Mouse (Mus musculus) kidney, postnatal 0 days (tissue): Measurements from ENCODE around the gene Sirt4. TPM values are rescaled to one million over a fixed set of nuclear protein-coding genes. Genes with fewer than 3 reads are reported as not detected.

Source experiments
- ATAC-seq: fragments of 200-750 bp; cut with Nextera tagmentation; replicated peaks from 2 replicates; pipeline ENCODE4 v1.8.0; 2017; ENCODE audit warnings: low read depth, moderate number of reproducible peaks, moderate TSS enrichment, moderate library complexity; ENCODE audit not compliant: low FRiP score
- DNase-seq: peaks from one replicate; pipeline ENCODE4 v3.0.0-alpha.2; 2016; ENCODE audit warnings: low spot score
- H3K27ac ChIP-seq: fragments of 300-500 bp; sonication (generic); 2 replicates; pipeline ENCODE4 v1.5.1; 2014; ENCODE audit warnings: mild to moderate bottlenecking
- H3K27me3 ChIP-seq: fragments of 300-500 bp; sonication (generic); 2 replicates; pipeline ENCODE4 v1.6.1; 2014; ENCODE audit warnings: low read length, mixed read lengths; ENCODE audit not compliant: insufficient read depth
- H3K36me3 ChIP-seq: fragments of 300-500 bp; sonication (generic); 2 replicates; pipeline ENCODE4 v1.6.1; 2014; ENCODE audit warnings: low read length, mixed read lengths; ENCODE audit not compliant: insufficient read depth
- H3K4me1 ChIP-seq: fragments of 300-500 bp; sonication (generic); replicated peaks from 2 replicates; pipeline ENCODE4 v1.6.1; 2014; ENCODE audit warnings: antibody characterized with exemption, low read length, mixed read lengths; ENCODE audit not compliant: insufficient read depth
- H3K4me2 ChIP-seq: fragments of 300-500 bp; sonication (generic); 2 replicates; pipeline ENCODE4 v1.6.1; 2014; ENCODE audit warnings: mild to moderate bottlenecking, low read length, moderate library complexity, mixed read lengths
- H3K4me3 ChIP-seq: fragments of 300-500 bp; sonication (generic); replicated peaks from 2 replicates; pipeline ENCODE4 v1.5.1; 2014; ENCODE audit warnings: low read depth, low read length
- H3K9ac ChIP-seq: fragments of 300-500 bp; sonication (generic); 2 replicates; pipeline ENCODE4 v1.6.1; 2014; ENCODE audit warnings: low read depth, low read length
- H3K9me3 ChIP-seq: fragments of 300-500 bp; sonication (generic); replicated peaks from 2 replicates; pipeline ENCODE4 v1.6.1; 2016; ENCODE audit warnings: low read length, inconsistent platforms, mixed read lengths
- CTCF ChIP-seq: IDR thresholded peaks from 2 replicates; pipeline ENCODE4 v1.5.1; 2016; ENCODE audit warnings: antibody characterized with exemption, low read depth, mild to moderate bottlenecking, moderate library complexity
- WGBS: fragments of 180-500 bp; shearing (Covaris S2); extraction: QIAGEN DNeasy Blood & Tissue Kit; methylation state at CpG from one replicate; pipeline ENCODE4 v1.1.7; 2014; 5-methylcytosine and 5-hydroxymethylcytosine counted together
- polyA plus RNA-seq: library from polyadenylated mRNA; unstranded; fragments of >200 nt; fragmentation: Nextera tagmentation; extraction: Ambion mirVana; gene quantifications from 2 replicates; pipeline ENCODE4 v1.2.1, GENCODE M21; 2015

Sirt4 gene
- polyA plus RNA-seq, 1 experiment from 2014 or later: 19.6 TPM

DNA sequence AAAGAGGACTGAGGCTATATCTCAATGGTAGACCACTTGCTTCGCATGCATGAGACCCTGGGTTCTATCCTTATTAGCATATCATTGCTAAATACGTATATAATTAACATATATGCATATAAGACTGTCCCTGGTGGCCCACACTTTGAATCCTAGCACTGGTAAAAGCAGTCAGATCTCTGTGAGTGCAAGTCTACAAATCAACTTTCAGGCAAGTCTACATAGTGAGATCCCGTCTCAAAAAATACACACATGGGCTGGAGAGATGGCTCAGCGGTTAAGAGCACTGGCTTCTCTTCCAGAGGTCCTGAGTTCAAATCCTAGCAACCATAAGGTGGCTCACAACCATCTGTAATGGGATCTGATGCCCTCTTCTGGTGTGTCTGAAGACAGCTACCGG is 6.6 kb upstream of the Sirt4 start:
- Histone ChIP-seq H3K36me3 (no peaks in the 10 kb centered on the region), H3K4me1 (peaks cover 14% of the 10 kb centered on the region; the same call in 1 of the 2 replicates), H3K27ac (no peak overlapping the region), H3K9ac (no peak overlapping the region), H3K27me3 (no peaks in the 10 kb centered on the region), H3K4me2 (peak overlapping the region; percentile 69), H3K9me3 (no peaks in the 10 kb centered on the region), H3K4me3 (no peak overlapping the region)
- DNase-seq (no peak), ATAC-seq (no peak)
- 32% methylated on average over 5 of the region's 5 CpGs for WGBS
- TF ChIP-seq CTCF: peak; percentile 27; the same call in 1 of the 2 replicates

DNA sequence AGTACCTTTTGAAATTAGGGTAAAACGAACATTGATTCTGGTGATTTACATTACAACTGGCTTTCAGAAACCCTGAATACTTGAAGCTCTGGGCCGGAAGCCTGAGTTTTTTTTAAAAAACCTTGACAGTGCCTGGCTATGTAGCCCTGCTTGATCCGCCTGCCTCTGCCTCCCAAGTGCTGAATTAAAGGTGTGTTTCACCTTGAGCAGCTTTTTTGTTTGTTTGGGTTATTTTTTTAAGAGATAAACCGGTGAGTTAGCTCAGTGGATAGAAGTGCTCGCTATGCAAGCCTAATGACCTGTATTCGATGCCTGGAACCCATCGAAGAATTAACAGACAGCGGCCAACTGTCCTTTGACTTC is 6.1 kb upstream of the Sirt4 start:
- Histone ChIP-seq H3K36me3 (no peaks in the 10 kb centered on the region), H3K27me3 (no peaks in the 10 kb centered on the region), H3K9ac (no peak overlapping the region), H3K4me1 (peaks cover 14% of the 10 kb centered on the region; the same call in 1 of the 2 replicates), H3K9me3 (no peaks in the 10 kb centered on the region), H3K4me2 (peak overlapping the region; percentile 69), H3K4me3 (no peak overlapping the region), H3K27ac (peak overlapping the region; percentile 57; the same call in 1 of the 2 replicates)
- no peak for TF ChIP-seq CTCF
- 10% methylated on average over 8 of the region's 8 CpGs for WGBS
- no peak for ATAC-seq
- no peak for DNase-seq

DNA sequence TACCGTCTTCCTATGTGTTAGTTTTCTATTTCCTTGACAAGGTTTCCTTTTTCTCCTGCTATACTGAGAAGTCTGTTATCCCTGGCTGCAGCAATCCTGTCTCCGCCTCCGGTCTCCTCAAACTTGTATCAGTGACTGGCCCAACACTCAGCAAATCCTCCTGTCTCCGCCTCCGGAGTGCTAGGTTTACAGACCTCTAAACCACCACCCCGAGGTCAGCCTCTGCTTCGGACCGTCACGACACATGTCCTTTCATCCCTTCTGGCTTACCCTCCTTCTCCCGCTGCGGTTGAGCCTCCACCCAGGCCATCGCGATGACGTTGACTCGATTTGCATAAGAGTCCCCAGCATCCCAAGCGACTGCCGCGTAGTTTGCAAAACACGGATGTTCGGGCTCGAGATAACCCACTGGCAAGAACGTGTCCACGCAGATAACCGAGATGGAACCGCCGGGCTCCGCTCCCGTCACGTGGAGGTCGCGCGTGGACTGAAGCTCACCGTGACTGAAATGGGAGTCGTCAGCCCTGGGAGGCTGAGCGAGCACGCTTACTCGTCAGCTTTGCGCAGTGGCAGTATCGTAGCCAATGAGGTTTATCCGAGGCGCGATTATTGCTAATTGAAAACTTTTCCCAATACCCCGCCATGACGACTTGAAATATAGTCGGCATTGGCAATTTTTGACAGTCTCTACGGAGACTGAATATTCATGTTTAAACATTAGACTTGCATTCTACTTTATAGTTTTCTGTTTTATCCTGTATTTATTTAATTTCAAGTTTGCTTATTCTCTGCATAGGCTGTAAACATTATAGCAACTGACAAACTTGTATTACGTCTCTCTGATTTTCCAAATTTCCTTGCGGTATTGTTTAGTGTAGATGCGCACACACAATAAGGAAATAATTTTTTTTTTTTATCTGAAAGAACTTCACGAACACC is 5.4 kb upstream of the Sirt4 start:
- DNase-seq (peak; percentile 93), ATAC-seq (peak; percentile 84)
- WGBS: under 1% methylated on average over 50 of the region's 50 CpGs
- Histone ChIP-seq H3K4me1 (peaks cover 14% of the 10 kb centered on the region; the same call in 1 of the 2 replicates), H3K4me3 (peak overlapping the region; percentile 28), H3K27me3 (no peaks in the 10 kb centered on the region), H3K4me2 (peak overlapping the region; percentile 69), H3K9me3 (no peaks in the 10 kb centered on the region), H3K36me3 (no peaks in the 10 kb centered on the region), H3K27ac (peak overlapping the region; percentile 100), H3K9ac (peak overlapping the region; percentile 83)
- TF ChIP-seq CTCF: no peak

DNA sequence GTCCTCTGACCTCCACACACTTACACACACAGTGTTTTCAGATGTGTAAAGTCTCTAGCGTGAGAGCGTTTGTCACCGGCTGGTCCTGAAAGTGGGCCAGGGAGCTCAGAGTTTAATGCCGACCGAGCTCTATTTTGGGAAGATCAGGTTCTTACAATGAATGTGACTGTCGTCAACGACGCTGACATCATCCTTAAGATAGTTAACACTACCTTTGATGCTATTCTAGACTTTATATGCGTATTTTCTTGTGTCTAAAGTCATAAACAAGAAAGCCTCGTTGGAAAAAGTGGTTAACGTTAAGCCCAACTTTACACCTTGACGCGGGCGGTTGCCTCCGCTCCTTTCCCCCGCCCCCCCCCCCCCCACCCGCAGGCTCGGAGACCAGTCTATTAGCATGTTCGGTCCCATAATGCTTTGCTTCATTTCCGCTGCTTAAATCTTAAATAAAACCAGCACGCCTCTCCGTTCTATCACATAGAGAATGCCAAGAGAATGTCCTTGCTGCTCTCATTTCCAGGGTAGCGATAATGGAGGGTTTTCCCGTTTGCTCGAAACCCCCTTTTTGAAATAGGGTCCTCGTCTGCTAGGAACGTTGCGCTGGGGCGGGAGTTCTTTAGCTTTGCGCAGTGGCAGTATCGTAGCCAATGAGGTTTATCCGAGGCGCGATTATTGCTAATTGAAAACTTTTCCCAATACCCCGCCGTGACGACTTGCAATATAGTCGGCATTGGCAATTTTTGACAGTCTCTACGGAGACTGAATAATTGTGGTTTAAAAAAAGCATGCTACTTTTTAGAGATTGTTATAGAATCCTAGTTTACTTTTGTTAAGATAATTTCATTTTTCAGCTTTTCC is 4.5 kb upstream of the Sirt4 start:
- peak; percentile 63 for ATAC-seq
- under 1% methylated on average over 39 of the region's 39 CpGs for WGBS
- peak overlapping the region; percentile 28 for H3K4me3 ChIP-seq
- no peaks in the 10 kb centered on the region for H3K27me3 ChIP-seq
- H3K36me3 ChIP-seq: no peaks in the 10 kb centered on the region
- peak overlapping the region; percentile 100 for H3K27ac ChIP-seq
- peak overlapping the region; percentile 69 for H3K4me2 ChIP-seq
- no peak for TF ChIP-seq CTCF
- peaks cover 14% of the 10 kb centered on the region; the same call in 1 of the 2 replicates for H3K4me1 ChIP-seq
- DNase-seq: peak; percentile 91
- H3K9me3 ChIP-seq: no peaks in the 10 kb centered on the region
- peak overlapping the region; percentile 83 for H3K9ac ChIP-seq

DNA sequence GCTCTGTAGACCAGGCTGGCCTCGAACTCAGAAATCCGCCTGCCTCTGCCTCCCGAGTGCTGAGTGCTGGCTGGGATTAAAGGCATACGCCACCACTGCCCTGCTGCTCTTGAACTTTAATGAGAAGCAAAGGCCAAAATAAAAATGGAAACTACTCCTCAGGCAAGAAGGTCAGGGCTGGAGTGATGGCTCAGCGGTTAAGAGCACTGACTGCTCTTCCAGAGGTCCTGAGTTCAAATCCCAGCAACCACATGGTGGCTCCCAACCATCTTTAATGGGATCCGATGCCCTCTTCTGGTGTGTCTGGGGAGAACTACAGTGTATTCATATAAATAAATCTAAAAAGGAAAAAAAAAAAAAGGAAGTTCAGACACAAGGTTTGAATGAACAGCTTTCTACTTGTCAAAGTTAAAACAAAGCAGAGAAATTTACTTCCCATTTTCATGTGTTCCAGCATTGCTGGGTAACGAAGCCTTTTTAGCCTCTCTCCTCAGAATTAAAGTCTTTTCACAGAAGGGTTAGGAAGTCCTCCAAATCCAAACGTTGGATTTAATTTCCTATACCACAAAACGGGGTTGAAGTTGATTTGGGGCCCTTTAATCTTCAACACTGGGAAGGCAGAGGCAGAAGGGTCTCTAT is 3.5 kb upstream of the Sirt4 start:
- no peaks in the 10 kb centered on the region for H3K36me3 ChIP-seq
- H3K4me1 ChIP-seq: peaks cover 14% of the 10 kb centered on the region; the same call in 1 of the 2 replicates
- no peak overlapping the region for H3K27ac ChIP-seq
- ATAC-seq: no peak
- H3K4me3 ChIP-seq: no peak overlapping the region
- DNase-seq: no peak
- TF ChIP-seq CTCF: no peak
- WGBS: 74% methylated on average over 9 of the region's 9 CpGs
- H3K9ac ChIP-seq: no peak overlapping the region
- no peaks in the 10 kb centered on the region for H3K9me3 ChIP-seq
- no peak overlapping the region for H3K4me2 ChIP-seq
- no peaks in the 10 kb centered on the region for H3K27me3 ChIP-seq

DNA sequence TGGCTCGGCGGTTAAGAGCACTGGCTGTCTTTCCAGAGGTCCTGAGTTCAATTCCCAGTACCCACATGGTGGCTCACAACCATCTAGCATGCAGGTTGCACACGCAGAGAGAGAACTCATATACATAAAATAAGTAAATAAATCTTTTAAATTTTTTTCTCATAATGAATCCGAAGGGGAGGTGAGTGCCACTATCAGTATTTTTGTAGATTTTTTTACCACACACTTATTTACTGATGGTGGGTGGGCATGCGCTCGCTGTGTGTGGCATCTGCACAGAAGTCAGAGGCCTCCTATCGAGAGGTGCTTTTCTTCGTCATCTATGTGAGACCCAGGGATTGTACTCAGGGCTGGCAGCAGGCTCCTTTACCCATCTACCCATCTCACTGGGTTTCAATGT is 2.8 kb upstream of the Sirt4 start:
- H3K4me3 ChIP-seq: no peak overlapping the region
- H3K9me3 ChIP-seq: no peaks in the 10 kb centered on the region
- ATAC-seq (no peak), DNase-seq (no peak)
- no peak overlapping the region for H3K4me2 ChIP-seq
- 90% methylated on average over 8 of the region's 8 CpGs for WGBS
- no peaks in the 10 kb centered on the region for H3K27me3 ChIP-seq
- no peaks in the 10 kb centered on the region for H3K36me3 ChIP-seq
- peaks cover 14% of the 10 kb centered on the region; the same call in 1 of the 2 replicates for H3K4me1 ChIP-seq
- no peak overlapping the region for H3K9ac ChIP-seq
- H3K27ac ChIP-seq: no peak overlapping the region
- no peak for TF ChIP-seq CTCF
